Mouse (Mus musculus): ENCODE data around the gene Ctsw. TPM values are rescaled to one million over a fixed set of nuclear protein-coding genes. Genes with fewer than 3 reads are reported as not detected.
"Not testable (repeated sequence)": the region's sequence is repeated elsewhere in the genome, so short reads cannot be mapped to it uniquely, and the experiment has no call there.

The Ctsw gene
- total and polyA plus RNA-seq, 2 experiments from 2014 or later, result 0.33 to 1.9 TPM

- DNase-seq (ENCODE audit: low spot score) (no peak), ATAC-seq (ENCODE audit: low FRiP score) (no peak)
- H3K27me3 ChIP-seq (ENCODE audit: insufficient read depth, low read length), result no peaks in the 10 kb centered on the region
- no peak overlapping the region for H3K4me2 ChIP-seq (ENCODE audit: low read depth, low read length, poor library complexity, severe bottlenecking)
- H3K27ac ChIP-seq (ENCODE audit: low read depth, low read length), result no peak overlapping the region
- no peak for TF ChIP-seq CTCF (IDR thresholded peaks at IDR 0.05)
- no peaks in the 10 kb centered on the region for H3K9me3 ChIP-seq (ENCODE audit: low read length)
- H3K4me1 ChIP-seq (ENCODE audit: insufficient read depth, low read length), result no peaks in the 10 kb centered on the region
- 85% methylated on average over 12 of the region's 12 CpGs for WGBS
- no peak overlapping the region for H3K4me3 ChIP-seq (ENCODE audit: low read depth, low read length)
- H3K36me3 ChIP-seq (ENCODE audit: insufficient read depth, low read length), result peaks cover 47% of the 10 kb centered on the region
- no peak overlapping the region for H3K9ac ChIP-seq (replicated peaks; ENCODE audit: low read length, poor library complexity, severe bottlenecking)
These were observed 27.2 kb upstream of the Ctsw start for GRCm38 (mm10) chr19:5495353-5496051.

GRCm38 (mm10) chr19:5494314-5494713, 26.0 kb upstream of the Ctsw start:
- TF ChIP-seq CTCF (IDR thresholded peaks at IDR 0.05), result no peak
- Histone ChIP-seq H3K4me2 (ENCODE audit: low read depth, low read length, poor library complexity, severe bottlenecking) (no peak overlapping the region), H3K27ac (ENCODE audit: low read depth, low read length) (no peak overlapping the region), H3K9ac (replicated peaks; ENCODE audit: low read length, poor library complexity, severe bottlenecking) (no peak overlapping the region), H3K27me3 (ENCODE audit: insufficient read depth, low read length) (no peaks in the 10 kb centered on the region), H3K4me1 (ENCODE audit: insufficient read depth, low read length) (no peaks in the 10 kb centered on the region), H3K9me3 (ENCODE audit: low read length) (no peaks in the 10 kb centered on the region), H3K36me3 (ENCODE audit: insufficient read depth, low read length) (peaks cover 47% of the 10 kb centered on the region), H3K4me3 (ENCODE audit: low read depth, low read length) (no peak overlapping the region)
- no peak for DNase-seq (ENCODE audit: low spot score)
- 83% methylated on average over 3 of the region's 3 CpGs for WGBS
- no peak for ATAC-seq (ENCODE audit: low FRiP score)

GRCm38 (mm10) chr19:5493301-5493721, 25.0 kb upstream of the Ctsw start:
- H3K9me3 ChIP-seq (ENCODE audit: low read length); H3K4me1 ChIP-seq (ENCODE audit: insufficient read depth, low read length); H3K4me3 ChIP-seq (ENCODE audit: low read depth, low read length); ATAC-seq (ENCODE audit: low FRiP score); H3K27me3 ChIP-seq (ENCODE audit: insufficient read depth, low read length); DNase-seq (ENCODE audit: low spot score); H3K27ac ChIP-seq (ENCODE audit: low read depth, low read length); H3K9ac ChIP-seq (replicated peaks; ENCODE audit: low read length, poor library complexity, severe bottlenecking); H3K4me2 ChIP-seq (ENCODE audit: low read depth, low read length, poor library complexity, severe bottlenecking): not testable (repeated sequence)
- WGBS, result 58% methylated on average over 9 of the region's 9 CpGs
- peaks cover 46% of the 10 kb centered on the region for H3K36me3 ChIP-seq (ENCODE audit: insufficient read depth, low read length)

GRCm38 (mm10) chr19:5492641-5493040, 24.3 kb upstream of the Ctsw start:
- DNase-seq (ENCODE audit: low spot score) (no peak), ATAC-seq (ENCODE audit: low FRiP score) (no peak)
- Histone ChIP-seq H3K36me3 (ENCODE audit: insufficient read depth, low read length) (peaks cover 40% of the 10 kb centered on the region), H3K9ac (replicated peaks; ENCODE audit: low read length, poor library complexity, severe bottlenecking) (no peak overlapping the region), H3K27me3 (ENCODE audit: insufficient read depth, low read length) (no peaks in the 10 kb centered on the region), H3K27ac (ENCODE audit: low read depth, low read length) (no peak overlapping the region), H3K4me1 (ENCODE audit: insufficient read depth, low read length) (no peaks in the 10 kb centered on the region), H3K4me2 (ENCODE audit: low read depth, low read length, poor library complexity, severe bottlenecking) (no peak overlapping the region), H3K4me3 (ENCODE audit: low read depth, low read length) (no peak overlapping the region), H3K9me3 (ENCODE audit: low read length) (no peaks in the 10 kb centered on the region)
- no peak for TF ChIP-seq CTCF (IDR thresholded peaks at IDR 0.05)
- 90% methylated on average over 4 of the region's 4 CpGs for WGBS

- peaks cover 3% of the 10 kb centered on the region; the same call in 1 of the 2 replicates for H3K4me1 ChIP-seq (ENCODE audit: insufficient read depth, low read length)
- H3K9me3 ChIP-seq (ENCODE audit: low read length), result no peaks in the 10 kb centered on the region
- peaks cover 25% of the 10 kb centered on the region for H3K36me3 ChIP-seq (ENCODE audit: insufficient read depth, low read length)
- H3K4me2 ChIP-seq (ENCODE audit: low read depth, low read length, poor library complexity, severe bottlenecking), result peak overlapping the region; percentile 65
- TF ChIP-seq CTCF (IDR thresholded peaks at IDR 0.05), result no peak
- under 1% methylated on average over 49 of the region's 59 CpGs for WGBS
- 0 out of 2 replicates have a peak, but pooled peaks have one; percentile 24 for ATAC-seq (ENCODE audit: low FRiP score)
- peak overlapping the region; percentile 96 for H3K9ac ChIP-seq (replicated peaks; ENCODE audit: low read length, poor library complexity, severe bottlenecking)
- peak overlapping the region; percentile 99 for H3K27ac ChIP-seq (ENCODE audit: low read depth, low read length)
- H3K27me3 ChIP-seq (ENCODE audit: insufficient read depth, low read length), result no peaks in the 10 kb centered on the region
- DNase-seq (ENCODE audit: low spot score), result peak; percentile 82
- peak overlapping the region; percentile 71 for H3K4me3 ChIP-seq (ENCODE audit: low read depth, low read length)
These were observed 22.8 kb upstream of the Ctsw start for GRCm38 (mm10) chr19:5490898-5491708.
